21 mouse cellular contexts compared by ENCODE assay signal in the genomic region with DNA sequence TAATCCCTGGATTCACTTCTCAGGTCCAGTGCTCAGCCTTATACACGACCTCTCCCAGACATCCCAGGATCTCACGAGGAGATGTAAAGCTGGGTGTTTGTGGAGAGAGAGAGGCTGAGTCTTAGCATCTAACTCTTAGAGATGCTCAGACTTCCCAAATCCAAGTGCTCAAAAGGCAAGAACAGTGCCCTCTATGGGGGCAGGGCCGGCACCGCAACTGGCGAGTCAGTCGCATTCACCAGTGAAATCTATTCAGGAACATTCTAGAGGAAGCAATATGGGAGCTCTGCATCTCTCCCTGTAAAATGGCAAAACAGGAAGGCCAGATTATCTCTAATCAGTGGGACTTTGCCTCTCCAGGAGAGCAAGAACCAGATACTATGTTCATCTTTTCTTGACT.
A peak's percentile ranks its signal among the peaks of the same experiment; 100 is the strongest.
DNase-seq lines count a peak whose midpoint lies in the region; ATAC-seq and TF ChIP-seq lines count a peak whose summit lies in the region.
"Had no signal": no experiment of that assay in that cellular context is flagged by ENCODE, and none has a peak within 500 bp of the region (broad histone marks: within the 10 kb centered on the region; RNA-seq: fewer than 3 reads in every experiment).

No protein-coding gene starts in this region.

- no peak overlapping the region for H3K9ac ChIP-seq in kidney, embryonic 14.5 days (ENCODE audit: low read depth, low read length)
- H3K9ac ChIP-seq in midbrain, postnatal 0 days (replicated peaks; ENCODE audit: low read length, poor library complexity, severe bottlenecking): no peak overlapping the region
- H3K9ac ChIP-seq in midbrain, embryonic 16.5 days (ENCODE audit: low read depth, low read length): no peak overlapping the region
- no peak overlapping the region for H3K9ac ChIP-seq in hindbrain, embryonic 11.5 days (ENCODE audit: low read depth, low read length)
- H3K9ac ChIP-seq: heart, embryonic 13.5 days; midbrain, embryonic 15.5 days; neural tube, embryonic 12.5 days had no signal

- H3K36me3 ChIP-seq in kidney, adult 2 months (ENCODE audit: control insufficient read depth, insufficient read depth, low read length): no peaks in the 10 kb centered on the region
- H3K36me3 ChIP-seq in kidney, embryonic 14.5 days (ENCODE audit: control insufficient read depth, insufficient read depth, low read length): no peaks in the 10 kb centered on the region
- no peaks in the 10 kb centered on the region for H3K36me3 ChIP-seq in midbrain, postnatal 0 days (ENCODE audit: insufficient read depth, low read length)
- no peaks in the 10 kb centered on the region for H3K36me3 ChIP-seq in midbrain, embryonic 16.5 days (ENCODE audit: control insufficient read depth, insufficient read depth, low read length)
- H3K36me3 ChIP-seq in hindbrain, embryonic 11.5 days (ENCODE audit: control insufficient read depth, insufficient read depth, low read length): no peaks in the 10 kb centered on the region
- H3K36me3 ChIP-seq: forebrain, embryonic 10.5 days; midbrain, embryonic 15.5 days; neural tube, embryonic 12.5 days had no signal

- no peak overlapping the region for H3K4me2 ChIP-seq in kidney, embryonic 14.5 days (replicated peaks; ENCODE audit: low read depth, low read length)
- H3K4me2 ChIP-seq in midbrain, postnatal 0 days (ENCODE audit: low read depth, low read length, poor library complexity, severe bottlenecking): no peak overlapping the region
- H3K4me2 ChIP-seq in midbrain, embryonic 16.5 days (ENCODE audit: low read length): no peak overlapping the region
- no peak overlapping the region for H3K4me2 ChIP-seq in hindbrain, embryonic 11.5 days (replicated peaks; ENCODE audit: low read depth, low read length)
- H3K4me2 ChIP-seq: heart, embryonic 13.5 days; midbrain, embryonic 15.5 days; neural tube, embryonic 12.5 days had no signal

- no peak for TF ChIP-seq POLR2A in kidney, adult 2 months (IDR thresholded peaks at IDR 0.05; ENCODE audit: low read depth, low read length)

- H3K27me3 ChIP-seq in kidney, adult 2 months (replicated peaks; ENCODE audit: control insufficient read depth, insufficient read depth, low read length): no peaks in the 10 kb centered on the region
- no peaks in the 10 kb centered on the region for H3K27me3 ChIP-seq in kidney, embryonic 14.5 days (ENCODE audit: control insufficient read depth, insufficient read depth, low read length)
- no peaks in the 10 kb centered on the region for H3K27me3 ChIP-seq in midbrain, postnatal 0 days (ENCODE audit: insufficient read depth, low read length)
- no peaks in the 10 kb centered on the region for H3K27me3 ChIP-seq in midbrain, embryonic 16.5 days (ENCODE audit: control insufficient read depth, insufficient read depth, low read depth, low read length)
- no peaks in the 10 kb centered on the region for H3K27me3 ChIP-seq in hindbrain, embryonic 11.5 days (ENCODE audit: control insufficient read depth, insufficient read depth, low read length)
- H3K27me3 ChIP-seq: heart, embryonic 13.5 days; midbrain, embryonic 15.5 days; neural tube, embryonic 12.5 days had no signal

- no peak for DNase-seq in kidney, adult 2 months
- no peak for DNase-seq in midbrain, postnatal 0 days (ENCODE audit: low spot score)
- peak; percentile 41 for DNase-seq in ES-CJ7 (ENCODE audit: low read depth, low spot score)
- peak; percentile 51 for DNase-seq in ZHBTc4 (ENCODE audit: low read depth, low spot score)
- no peak for DNase-seq in hindbrain, embryonic 11.5 days (ENCODE audit: low spot score)
- DNase-seq in adrenal gland, postnatal 36 days: no peak
- DNase-seq: adrenal gland, adult 8-10 months; cerebellum, adult 9-11 months; heart, postnatal 36 days; kidney, adult 8-10 months; lung, adult 2 months; lung, postnatal 36 days; right cerebral cortex, adult 18-20 months; thymus, postnatal 36 days had no signal

- no peak overlapping the region for H3K4me3 ChIP-seq in kidney, adult 2 months (ENCODE audit: insufficient read depth, low read depth, low read length)
- no peak overlapping the region for H3K4me3 ChIP-seq in kidney, embryonic 14.5 days (ENCODE audit: low read length)
- no peak overlapping the region for H3K4me3 ChIP-seq in midbrain, postnatal 0 days (ENCODE audit: low read depth, low read length)
- no peak overlapping the region for H3K4me3 ChIP-seq in midbrain, embryonic 16.5 days (ENCODE audit: low read depth, low read length)
- H3K4me3 ChIP-seq in hindbrain, embryonic 11.5 days (ENCODE audit: low read depth, low read length): no peak overlapping the region
- H3K4me3 ChIP-seq: forebrain, embryonic 10.5 days; heart, embryonic 13.5 days; midbrain, embryonic 15.5 days; neural tube, embryonic 12.5 days had no signal

- H3K4me1 ChIP-seq in kidney, adult 2 months (ENCODE audit: control insufficient read depth, insufficient read depth, low read length): no peaks in the 10 kb centered on the region
- no peaks in the 10 kb centered on the region for H3K4me1 ChIP-seq in kidney, embryonic 14.5 days (ENCODE audit: control insufficient read depth, insufficient read depth, low read length)
- H3K4me1 ChIP-seq in midbrain, postnatal 0 days (ENCODE audit: insufficient read depth, low read length): no peaks in the 10 kb centered on the region
- no peaks in the 10 kb centered on the region for H3K4me1 ChIP-seq in midbrain, embryonic 16.5 days (ENCODE audit: control insufficient read depth, insufficient read depth, low read length)
- no peaks in the 10 kb centered on the region for H3K4me1 ChIP-seq in hindbrain, embryonic 11.5 days (replicated peaks; ENCODE audit: control insufficient read depth, insufficient read depth, low read length)
- H3K4me1 ChIP-seq: forebrain, embryonic 10.5 days; midbrain, embryonic 15.5 days; neural tube, embryonic 12.5 days had no signal

- WGBS in kidney, adult 2 months: 94% methylated on average over 6 of the region's 6 CpGs
- WGBS in kidney, embryonic 14.5 days: 95% methylated on average over 6 of the region's 6 CpGs
- 88% methylated on average over 6 of the region's 6 CpGs for WGBS in midbrain, postnatal 0 days
- 91% methylated on average over 6 of the region's 6 CpGs for WGBS in midbrain, embryonic 16.5 days
- 89% methylated on average over 6 of the region's 6 CpGs for WGBS in hindbrain, embryonic 11.5 days

- no peak for ATAC-seq in kidney, embryonic 14.5 days (ENCODE audit: low FRiP score, low TSS enrichment)
- ATAC-seq in midbrain, postnatal 0 days (ENCODE audit: low FRiP score): no peak
- ATAC-seq in midbrain, embryonic 16.5 days: no peak
- ATAC-seq in hindbrain, embryonic 11.5 days (ENCODE audit: low FRiP score): no peak
- ATAC-seq: hindbrain, embryonic 16.5 days; midbrain, embryonic 15.5 days had no signal

- no peak overlapping the region for H3K27ac ChIP-seq in kidney, adult 2 months (ENCODE audit: insufficient read depth, low read depth, low read length)
- H3K27ac ChIP-seq in kidney, embryonic 14.5 days (ENCODE audit: low read depth, low read length): no peak overlapping the region
- H3K27ac ChIP-seq in midbrain, postnatal 0 days (ENCODE audit: low read depth, low read length): no peak overlapping the region
- H3K27ac ChIP-seq in midbrain, embryonic 16.5 days (ENCODE audit: low read length): no peak overlapping the region
- H3K27ac ChIP-seq in hindbrain, embryonic 11.5 days (ENCODE audit: low read depth, low read length): no peak overlapping the region
- H3K27ac ChIP-seq: forebrain, embryonic 10.5 days; heart, embryonic 13.5 days; midbrain, embryonic 15.5 days; neural tube, embryonic 12.5 days had no signal

- H3K9me3 ChIP-seq in kidney, embryonic 14.5 days (ENCODE audit: control insufficient read depth, low read length): no peaks in the 10 kb centered on the region
- H3K9me3 ChIP-seq in midbrain, postnatal 0 days (ENCODE audit: low read length): no peaks in the 10 kb centered on the region
- H3K9me3 ChIP-seq in midbrain, embryonic 16.5 days (replicated peaks; ENCODE audit: control insufficient read depth, low read length, poor library complexity, severe bottlenecking): no peaks in the 10 kb centered on the region
- H3K9me3 ChIP-seq in hindbrain, embryonic 11.5 days (ENCODE audit: control insufficient read depth, low read length): no peaks in the 10 kb centered on the region
- H3K9me3 ChIP-seq: forebrain, embryonic 10.5 days; heart, embryonic 13.5 days; midbrain, embryonic 15.5 days; neural tube, embryonic 12.5 days had no signal

- TF ChIP-seq CTCF in kidney, adult 2 months (conservative IDR thresholded peaks at IDR 0.05; ENCODE audit: insufficient read depth, insufficient read length, low read depth, low read length): 0 out of 2 replicates have a peak, but pooled peaks have one; percentile 21
- peak; percentile 21 for TF ChIP-seq CTCF in midbrain, postnatal 0 days (IDR thresholded peaks at IDR 0.05)

Comparison
In these comparisons a context has a peak if more than half of its experiments do, and no peak if none do; other contexts are left out.
1. DNase-seq: peak in ES-CJ7 (single experiment) and ZHBTc4 (single experiment); none in kidney, adult 2 months (single experiment), midbrain, postnatal 0 days (single experiment), hindbrain, embryonic 11.5 days (single experiment) and adrenal gland, postnatal 36 days (0 of 2).